Mouse (Mus musculus) frontal cortex, adult 2 months (tissue): Measurements from ENCODE around the gene Naglu. TPM values are rescaled to one million over a fixed set of nuclear protein-coding genes. Genes with fewer than 3 reads are reported as not detected.
"Not testable (repeated sequence)": the region's sequence is repeated elsewhere in the genome, so short reads cannot be mapped to it uniquely, and the experiment has no call there.

Experiments
- DNase-seq, 2 experiments: peaks; one replicate each; pipeline ENCODE4 v3.0.0; 2022; ENCODE audit warnings: low spot score in 1 of 2; ENCODE audit errors: extremely low spot score in 1 of 2
- polyA plus RNA-seq: library from polyadenylated mRNA; depleted of rRNA; stranded (reverse); fragments of >200 nt; gene quantifications from 2 replicates; pipeline ENCODE4 v1.2.3, GENCODE M21; 2012; rRNA removed

Gene Naglu
- polyA plus RNA-seq, 1 experiment: 13.0 TPM

GRCm38 (mm10) chr11:101119131-101119760 is 49.4 kb downstream of the Naglu start:
- no peak for DNase-seq

DNA sequence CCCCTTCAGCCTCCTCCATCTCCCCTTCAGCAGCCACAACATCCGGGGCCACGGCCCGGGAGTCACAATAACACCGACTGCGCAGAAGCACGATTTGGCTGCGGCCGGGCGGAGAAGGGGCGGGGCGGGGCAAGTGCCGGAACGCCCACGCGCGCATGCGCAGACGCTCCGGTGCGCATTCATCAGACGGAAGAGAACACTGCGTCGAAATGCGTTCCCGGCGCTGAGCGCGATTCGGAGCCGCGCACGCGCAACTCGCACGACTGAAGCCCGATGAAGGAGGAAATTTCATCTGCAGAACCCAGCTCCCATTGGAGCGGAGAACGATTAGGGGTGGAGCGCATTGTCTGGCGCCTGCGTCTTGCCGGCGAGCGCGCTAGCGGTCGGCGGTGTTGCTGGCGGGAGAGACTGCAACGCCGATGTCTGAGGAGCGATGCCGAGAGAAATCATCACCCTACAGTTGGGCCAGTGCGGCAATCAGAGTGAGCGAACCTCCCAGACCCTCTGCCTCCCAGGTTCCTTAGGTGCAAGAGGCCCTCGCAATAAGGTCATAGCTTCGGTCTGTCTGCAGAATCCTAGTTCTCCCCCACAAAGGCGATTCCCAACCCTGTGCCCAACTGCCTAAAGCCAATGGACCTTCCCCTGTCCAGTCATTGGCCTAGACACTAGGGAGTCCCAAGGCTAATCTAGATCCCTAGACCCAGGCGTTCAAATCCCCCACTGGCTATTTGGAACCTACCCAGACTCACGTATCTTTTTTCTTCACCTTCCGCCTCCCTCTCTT is 50.1 kb downstream of the Naglu start, which contains the start of the genes Retreg3 and Tubg1:
Retreg3 (minus strand) TSS at position 133 of the 784 bp plus-strand sequence.
Tubg1 (plus strand) TSS at position 178 of the 784 bp plus-strand sequence.
- DNase-seq: peak; percentile 95 to 99

DNA sequence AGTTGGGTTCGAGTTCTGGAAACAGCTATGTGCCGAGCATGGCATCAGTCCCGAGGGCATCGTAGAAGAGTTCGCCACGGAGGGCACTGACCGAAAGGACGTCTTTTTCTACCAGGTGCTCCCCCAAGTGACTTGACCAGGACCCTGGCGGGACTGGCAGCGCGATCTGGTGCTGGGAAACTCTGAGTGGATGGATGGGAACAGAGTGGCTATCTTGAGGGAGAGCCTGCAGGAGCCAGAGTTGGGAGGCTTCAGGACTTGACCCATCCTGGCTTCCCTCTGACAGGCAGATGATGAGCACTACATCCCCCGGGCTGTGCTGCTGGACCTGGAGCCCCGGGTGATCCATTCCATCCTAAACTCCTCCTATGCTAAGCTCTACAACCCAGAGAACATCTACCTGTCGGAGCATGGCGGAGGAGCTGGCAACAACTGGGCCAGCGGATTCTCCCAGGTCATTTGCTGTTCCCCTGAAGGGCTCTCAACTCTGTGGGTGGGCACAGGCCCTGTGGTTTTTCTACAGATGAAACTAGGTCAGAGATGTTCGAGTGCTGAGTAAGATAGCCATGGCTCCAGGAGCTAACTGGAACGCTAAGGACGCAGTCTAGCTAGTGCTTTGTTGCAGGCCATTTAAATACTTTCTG is 50.9 kb downstream of the Naglu start:
- no peak for DNase-seq

DNA sequence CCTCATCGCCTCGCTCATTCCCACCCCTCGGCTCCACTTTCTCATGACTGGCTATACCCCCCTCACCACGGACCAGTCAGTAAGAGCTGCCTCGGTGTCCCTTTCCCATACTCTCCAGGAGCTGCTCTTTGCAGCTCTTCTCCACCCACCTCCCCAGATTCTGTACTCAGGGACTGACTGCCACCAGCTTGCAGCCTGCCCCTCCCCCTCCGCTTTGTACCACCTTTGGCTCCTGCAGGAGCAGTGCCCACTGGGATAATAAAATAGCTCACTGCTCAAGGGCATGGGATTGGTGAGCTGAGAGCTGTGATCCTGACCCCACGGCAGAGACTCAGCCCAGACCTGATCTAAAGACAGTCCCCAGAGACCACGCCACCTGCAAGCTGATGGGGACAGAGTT is 54.7 kb downstream of the Naglu start:
- not testable (repeated sequence) for DNase-seq

DNA sequence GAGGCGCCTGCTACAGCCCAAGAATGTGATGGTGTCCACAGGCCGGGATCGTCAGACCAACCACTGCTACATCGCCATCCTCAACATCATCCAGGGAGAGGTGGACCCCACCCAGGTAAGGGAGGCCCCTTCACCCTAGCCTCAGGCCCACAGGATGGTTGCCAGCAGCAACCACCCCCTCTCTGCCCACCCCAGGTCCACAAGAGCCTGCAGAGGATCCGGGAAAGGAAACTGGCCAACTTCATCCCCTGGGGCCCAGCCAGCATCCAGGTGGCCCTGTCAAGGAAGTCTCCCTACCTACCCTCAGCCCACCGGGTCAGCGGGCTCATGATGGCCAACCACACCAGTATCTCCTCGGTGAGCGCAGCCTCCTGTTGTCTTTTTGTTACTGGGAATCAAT is 55.2 kb downstream of the Naglu start:
- not testable (repeated sequence) for DNase-seq

GRCm38 (mm10) chr11:101127075-101127474 is 57.3 kb downstream of the Naglu start:
- no peak for DNase-seq

Other genes with a start within 250 kb of the Naglu start
- 28.7 and 29.6 TPM in 2 replicates for gene Stat5b, start 219.3 kb upstream of the Naglu start, polyA plus RNA-seq
- gene Stat5a, start 210.7 kb upstream of the Naglu start, polyA plus RNA-seq: 3.4 and 3.7 TPM in 2 replicates
- 49.1 TPM in 2 replicates for gene Stat3, start 130.5 kb upstream of the Naglu start, polyA plus RNA-seq
- gene Cavin1, start 99.1 kb upstream of the Naglu start, polyA plus RNA-seq: 20.9 and 21.0 TPM in 2 replicates
- gene Atp6v0a1, start 60.6 kb upstream of the Naglu start, polyA plus RNA-seq: 312 and 317 TPM in 2 replicates
- gene Hsd17b1, start 8.4 kb downstream of the Naglu start, polyA plus RNA-seq: 0.46 and 0.55 TPM in 2 replicates
- gene Coasy, start 12.6 kb downstream of the Naglu start, polyA plus RNA-seq: 30.8 and 34.1 TPM in 2 replicates
- gene Mlx, start 17.3 kb downstream of the Naglu start, polyA plus RNA-seq: 52.0 and 56.0 TPM in 2 replicates
- 5.6 and 7.8 TPM in 2 replicates for gene Psmc3ip, start 25.4 kb downstream of the Naglu start, polyA plus RNA-seq
- gene Retreg3, start 49.9 kb downstream of the Naglu start, polyA plus RNA-seq: 66.2 and 66.5 TPM in 2 replicates
- gene Tubg1, start 49.9 kb downstream of the Naglu start, polyA plus RNA-seq: 21.5 and 24.7 TPM in 2 replicates
- 56.4 and 58.0 TPM in 2 replicates for gene Tubg2, start 85.9 kb downstream of the Naglu start, polyA plus RNA-seq
- gene Cntnap1, start 100.5 kb downstream of the Naglu start, polyA plus RNA-seq: 65.8 TPM in 2 replicates
- gene Plekhh3, start 101.3 kb downstream of the Naglu start, polyA plus RNA-seq: 15.8 and 17.9 TPM in 2 replicates
- gene Ccr10, start 105.4 kb downstream of the Naglu start, polyA plus RNA-seq: 0.36 and 0.42 TPM in 2 replicates
- gene Ezh1, start 156.5 kb downstream of the Naglu start, polyA plus RNA-seq: 44.8 and 50.3 TPM in 2 replicates
- gene Ramp2, start 176.0 kb downstream of the Naglu start, polyA plus RNA-seq: 65.6 and 82.1 TPM in 2 replicates
- gene Vps25, start 183.7 kb downstream of the Naglu start, polyA plus RNA-seq: 63.8 TPM in 2 replicates
- 10.8 and 12.5 TPM in 2 replicates for gene Wnk4, start 190.6 kb downstream of the Naglu start, polyA plus RNA-seq
- gene Cntd1, start 209.0 kb downstream of the Naglu start, polyA plus RNA-seq: 0.71 and 0.84 TPM in 2 replicates
- gene Coa3, start 209.1 kb downstream of the Naglu start, polyA plus RNA-seq: 147 and 151 TPM in 2 replicates
- gene Becn1, start 232.3 kb downstream of the Naglu start, polyA plus RNA-seq: 177 and 195 TPM in 2 replicates
- gene Psme3, start 246.2 kb downstream of the Naglu start, polyA plus RNA-seq: 101 and 108 TPM in 2 replicates